Mouse (Mus musculus) colon, adult 2 months (tissue): ENCODE results near the gene Col26a1. TPM values are rescaled to one million over a fixed set of nuclear protein-coding genes. Genes with fewer than 3 reads are reported as not detected.

Experiments used
- polyA plus RNA-seq: library from polyadenylated mRNA; depleted of rRNA; stranded (reverse); fragments of >200 nt; gene quantifications from 2 replicates; pipeline ENCODE4 v1.2.3, GENCODE M21; 2012; rRNA removed

The Col26a1 gene
- polyA plus RNA-seq = 0.27 and 2.0 TPM in 2 replicates

GRCm38 (mm10) chr5:136882788-136883439, at the start of gene Col26a1:
Gene Col26a1, minus strand, starts transcription at chr5:136883209.

GRCm38 (mm10) chr5:136907991-136908857, 25.2 kb upstream of the Col26a1 start, which contains the start of gene Ift22:
Gene Ift22, plus strand, starts transcription at chr5:136908150.

GRCm38 (mm10) chr5:136692784-136693183, 190.2 kb downstream of the Col26a1 start, which contains the start of gene Myl10:
Gene Myl10, plus strand, starts transcription at chr5:136693146.

Other genes starting within 250 kb of the Col26a1 start
- not detected in 2 replicates for gene Myl10, start 190.1 kb downstream of the Col26a1 start, polyA plus RNA-seq
- 7.9 and 8.7 TPM in 2 replicates for gene Ift22, start 24.9 kb upstream of the Col26a1 start, polyA plus RNA-seq
- gene Fis1, start 70.1 kb upstream of the Col26a1 start, polyA plus RNA-seq = 159 and 165 TPM in 2 replicates
- gene Cldn15, start 83.4 kb upstream of the Col26a1 start, polyA plus RNA-seq = 178 and 190 TPM in 2 replicates
- gene Plod3, start 103.8 kb upstream of the Col26a1 start, polyA plus RNA-seq = 46.7 and 47.3 TPM in 2 replicates
- 101 and 108 TPM in 2 replicates for gene Znhit1, start 104.8 kb upstream of the Col26a1 start, polyA plus RNA-seq
- gene Vgf, start 143.2 kb upstream of the Col26a1 start, polyA plus RNA-seq = 1.5 and 1.7 TPM in 2 replicates
- gene Ap1s1, start 162.9 kb upstream of the Col26a1 start, polyA plus RNA-seq = 68.4 and 82.9 TPM in 2 replicates
- gene Serpine1, start 189.1 kb upstream of the Col26a1 start, polyA plus RNA-seq = 2.0 and 4.1 TPM in 2 replicates
- 15.4 and 16.4 TPM in 2 replicates for gene Trim56, start 233.0 kb upstream of the Col26a1 start, polyA plus RNA-seq